Mouse (Mus musculus) lung, postnatal 0 days (tissue): ENCODE measurements around the gene Gga1.

Experiments used
- CTCF ChIP-seq: IDR thresholded peaks from 2 replicates; pipeline ENCODE4 v1.5.1; 2016; ENCODE audit warnings: antibody characterized with exemption, mild to moderate bottlenecking
- EP300 ChIP-seq: IDR thresholded peaks from 2 replicates; pipeline ENCODE4 v1.6.1; 2016; ENCODE audit warnings: antibody characterized with exemption, mild to moderate bottlenecking, control low read depth

- TF ChIP-seq CTCF: no peak
- no peak for TF ChIP-seq EP300
Measured at GRCm38 (mm10) chr15:78926021-78926919, 49.3 kb downstream of the Gga1 start, which contains the start of gene Lgals1.
